Mouse (Mus musculus) gonadal fat pad, adult 2 months (tissue): ENCODE results near the gene Cacna1d. TPM values are rescaled to one million over a fixed set of nuclear protein-coding genes. Genes with fewer than 3 reads are reported as not detected.

Experiments
- DNase-seq: peaks from one replicate; pipeline ENCODE4 v3.0.0-alpha.2; 2012; ENCODE audit warnings: low read depth
- polyA plus RNA-seq: library from polyadenylated mRNA; depleted of rRNA; stranded (reverse); fragments of >200 nt; gene quantifications from 2 replicates; pipeline ENCODE4 v1.2.3, GENCODE M21; 2012

The Cacna1d gene
- polyA plus RNA-seq, 1 experiment: 26.7 TPM

DNA sequence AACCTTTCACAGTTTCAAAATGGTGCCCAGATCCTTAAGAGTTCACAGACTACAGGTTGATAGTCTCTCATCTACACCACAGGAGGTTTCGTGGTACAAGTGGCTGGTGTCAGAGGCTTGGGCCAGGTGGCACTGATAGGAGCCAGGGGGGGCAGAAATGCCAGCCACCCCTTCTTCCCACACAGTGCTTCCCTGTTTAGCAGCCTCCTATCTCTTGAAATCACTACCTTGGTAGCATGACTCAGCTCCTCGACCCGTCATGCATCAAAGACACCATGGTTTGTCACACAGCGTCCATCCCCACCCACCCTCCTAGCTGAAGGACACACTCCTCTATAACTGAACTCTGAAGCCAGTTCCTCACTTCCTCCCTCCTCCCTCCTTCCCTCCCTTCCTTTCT lies 398.8 kb downstream of the Cacna1d start:
- no peak for DNase-seq

DNA sequence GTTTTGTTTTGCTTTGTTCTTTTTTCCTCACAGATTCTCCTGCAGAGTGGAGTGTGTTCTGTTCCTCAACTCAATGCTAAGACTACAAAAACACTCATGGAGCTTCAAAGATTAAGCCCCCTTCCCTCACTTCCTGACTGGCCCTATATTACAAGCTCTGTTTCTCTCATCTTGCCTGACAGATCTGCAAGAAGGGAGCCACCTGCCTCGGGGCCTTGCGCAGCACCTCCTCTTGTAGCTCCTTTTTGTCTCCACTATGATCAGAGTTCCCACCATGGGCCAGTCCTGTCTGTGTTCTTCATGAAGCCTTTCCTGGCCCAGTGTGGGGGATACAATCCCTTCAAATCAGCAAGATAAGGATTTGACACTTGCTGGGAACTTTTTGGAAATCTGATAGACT lies 399.2 kb downstream of the Cacna1d start:
- DNase-seq: no peak

DNA sequence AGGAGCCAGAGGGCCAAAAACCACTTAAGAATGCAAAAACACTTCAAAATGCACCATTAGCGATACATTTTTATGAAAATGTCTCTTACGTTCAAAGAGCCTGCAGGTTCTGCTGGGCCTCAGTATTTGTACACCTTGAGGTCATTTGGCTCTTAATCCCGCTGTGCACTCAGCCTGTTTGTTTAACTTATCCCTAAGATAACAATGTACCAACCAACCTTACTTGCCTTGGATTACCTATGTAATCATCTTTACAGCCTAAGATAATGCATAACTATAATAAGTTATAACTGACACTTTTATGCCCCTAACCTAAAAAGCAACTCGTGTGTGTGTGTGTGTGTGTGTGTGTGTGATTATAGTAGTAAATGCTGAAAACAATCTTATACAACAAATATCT lies 411.5 kb downstream of the Cacna1d start:
- DNase-seq: no peak

DNA sequence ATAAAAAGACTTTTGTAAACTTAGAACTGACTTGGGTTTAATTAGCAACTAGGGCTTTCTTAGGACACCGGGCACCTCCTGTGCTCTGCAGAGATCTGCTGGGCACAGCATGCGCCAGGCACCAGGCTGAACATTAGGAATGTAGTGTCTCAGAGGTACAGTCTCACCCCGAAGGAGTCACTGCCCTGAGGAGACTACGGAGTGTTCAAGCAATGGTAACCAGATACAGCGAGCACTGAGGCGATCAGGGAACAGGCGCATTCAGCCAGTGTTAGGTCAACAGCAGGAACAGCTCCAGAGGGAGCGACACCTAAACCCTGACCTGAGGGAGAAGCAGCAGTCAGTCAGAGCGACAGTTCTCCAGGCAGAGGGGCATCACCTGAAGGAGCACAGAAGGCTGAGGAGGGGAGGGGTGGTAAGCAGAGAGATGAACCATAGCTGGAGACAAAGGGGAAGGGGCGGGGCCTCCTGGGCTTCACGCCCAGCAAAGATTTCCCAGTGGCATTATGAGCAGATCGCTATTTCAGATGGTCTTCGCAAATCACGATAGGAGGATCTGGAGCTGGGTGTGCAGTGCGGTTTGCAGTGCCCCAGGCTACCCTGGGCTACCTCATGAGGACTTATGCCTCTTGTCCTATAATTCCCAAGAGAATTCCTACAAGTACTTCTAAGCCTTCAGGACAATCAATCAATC lies 413.0 kb downstream of the Cacna1d start:
- no peak for DNase-seq

DNA sequence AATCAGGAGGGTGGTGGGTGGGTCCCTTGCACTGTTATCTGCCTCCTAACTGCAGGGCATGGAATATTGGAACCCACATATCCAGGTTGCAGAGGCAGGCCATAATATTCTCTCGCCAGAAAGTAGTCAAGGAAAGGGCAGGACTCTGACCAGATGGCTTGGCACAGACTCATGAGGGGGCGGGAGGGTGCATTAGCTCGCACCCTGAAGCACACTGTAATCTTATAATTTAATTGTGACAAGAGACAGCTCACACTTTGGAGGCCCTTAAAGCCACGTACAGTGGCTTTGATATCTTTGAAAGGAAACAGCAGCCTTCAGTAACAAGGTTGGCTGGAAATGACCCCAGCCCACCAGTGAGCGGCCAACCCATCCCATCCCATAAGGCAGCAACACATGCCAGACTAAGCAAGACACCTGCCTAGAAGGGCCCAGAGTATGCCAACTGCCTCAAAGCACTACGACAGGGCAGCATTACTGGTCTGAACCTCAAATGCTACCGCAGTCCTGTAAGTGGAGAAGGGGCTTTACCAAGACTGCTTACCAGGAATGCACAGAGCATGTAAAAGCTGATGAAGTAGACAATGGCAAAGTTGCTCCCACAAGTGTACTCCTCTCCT lies 415.9 kb downstream of the Cacna1d start:
- no peak for DNase-seq

DNA sequence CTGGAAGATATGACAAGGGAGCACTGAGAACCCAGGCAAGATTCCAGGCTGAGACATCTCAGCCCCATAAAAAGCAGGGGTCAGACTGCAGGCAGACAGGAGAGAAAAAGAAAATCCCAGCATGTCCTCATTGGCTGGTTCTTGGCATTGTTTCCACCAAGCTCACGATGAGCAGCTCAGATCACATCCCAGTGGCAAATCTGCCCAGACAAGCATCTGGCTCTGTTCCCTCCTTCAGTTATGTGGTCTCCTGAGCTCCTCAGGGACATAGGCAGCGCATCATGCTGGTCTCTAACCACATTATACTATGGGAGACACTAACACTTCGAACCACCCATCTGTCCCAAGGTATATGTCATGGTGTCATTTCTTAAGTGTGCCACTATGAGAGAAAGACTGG lies 422.7 kb downstream of the Cacna1d start:
- DNase-seq: no peak

DNA sequence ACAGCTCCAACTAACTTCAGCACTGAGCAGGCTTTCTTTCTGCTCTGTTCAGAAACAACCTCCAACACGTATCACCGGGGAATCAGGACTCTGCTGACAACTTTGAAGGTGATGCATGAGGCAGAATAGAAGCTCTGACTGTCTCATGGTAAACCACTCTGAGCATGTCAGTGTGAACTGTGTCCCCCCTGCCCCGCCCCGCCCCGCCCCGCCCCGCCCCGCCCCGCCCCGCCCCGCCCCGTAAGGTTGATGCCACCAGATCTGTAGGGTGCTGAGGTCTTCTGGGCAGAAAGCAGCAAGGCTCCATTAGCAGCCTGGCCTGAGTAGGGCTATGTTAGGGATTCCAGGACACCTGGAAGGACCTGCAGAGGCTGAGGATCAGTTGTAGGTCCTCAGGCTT lies 424.5 kb downstream of the Cacna1d start:
- DNase-seq: no peak

DNA sequence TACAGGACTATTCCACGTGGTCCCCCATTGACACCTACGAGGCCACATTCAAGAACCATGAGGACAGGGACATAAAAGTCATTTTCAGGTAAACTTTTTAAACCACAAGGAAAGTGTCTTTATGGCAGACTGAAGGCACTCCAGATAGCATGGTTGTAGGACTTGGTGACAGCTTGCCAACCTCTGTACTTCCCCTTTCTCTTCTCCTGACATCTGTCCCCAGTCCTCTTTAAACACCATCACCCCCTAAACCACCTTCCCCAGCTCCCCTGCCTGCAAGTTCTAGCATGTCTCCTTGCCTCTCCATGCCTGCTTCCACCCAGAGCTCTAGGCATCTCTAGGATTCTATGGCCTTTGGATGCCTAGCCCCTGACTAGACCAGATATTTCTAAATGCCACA lies 426.4 kb downstream of the Cacna1d start:
- DNase-seq: no peak

DNA sequence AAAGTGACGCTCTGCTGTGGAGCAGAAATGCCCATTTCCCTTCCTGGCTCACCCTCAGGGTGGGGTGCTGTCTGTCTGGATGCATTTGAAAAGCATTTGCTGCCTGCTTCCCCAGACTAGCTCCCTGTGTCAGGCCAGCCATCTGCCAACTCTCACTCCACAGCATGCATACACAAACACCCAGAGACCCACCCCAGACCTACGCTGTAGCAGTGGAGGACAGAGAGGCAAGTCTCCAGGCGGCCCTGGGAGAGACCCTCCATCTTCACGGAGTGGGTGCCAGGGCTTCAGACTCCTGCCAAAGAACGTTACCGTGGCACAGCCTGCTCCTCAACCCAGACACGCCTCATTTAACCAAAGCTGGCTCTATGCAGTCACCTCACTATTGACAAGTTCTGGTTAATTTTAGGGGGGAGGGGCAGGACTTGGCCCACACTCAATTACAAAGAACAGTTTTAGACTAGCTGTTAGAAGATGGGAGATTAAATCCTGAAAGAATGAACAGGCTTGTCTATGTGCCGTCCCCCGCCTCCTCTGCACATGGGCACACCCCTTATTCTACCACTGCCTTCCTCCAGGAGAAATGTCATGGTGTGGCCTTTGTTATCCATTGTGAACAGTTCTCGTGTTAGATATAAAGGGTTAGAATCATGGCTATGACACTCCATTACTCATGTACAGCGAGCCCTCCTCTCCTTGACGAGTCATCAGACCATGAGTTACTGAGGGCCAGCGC lies 435.1 kb downstream of the Cacna1d start:
- no peak for DNase-seq

DNA sequence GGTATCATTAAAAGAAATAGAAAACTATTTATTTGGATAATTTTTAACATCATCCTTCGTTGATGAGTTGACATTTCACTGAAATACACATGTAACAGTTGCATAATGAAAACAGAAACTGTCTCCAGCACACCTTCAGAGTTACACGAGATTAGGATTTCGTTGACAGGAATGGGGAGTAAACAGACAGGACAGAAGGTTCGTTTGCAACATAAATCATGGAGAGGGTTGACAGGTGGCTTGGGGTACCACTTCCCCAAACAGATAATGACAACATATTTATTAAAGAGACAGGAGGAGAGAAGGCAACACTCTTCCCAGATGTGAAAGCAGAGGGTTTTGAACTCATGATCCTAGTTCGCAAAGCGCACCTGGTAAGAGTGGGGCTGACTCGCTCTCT lies 436.3 kb downstream of the Cacna1d start:
- no peak for DNase-seq

DNA sequence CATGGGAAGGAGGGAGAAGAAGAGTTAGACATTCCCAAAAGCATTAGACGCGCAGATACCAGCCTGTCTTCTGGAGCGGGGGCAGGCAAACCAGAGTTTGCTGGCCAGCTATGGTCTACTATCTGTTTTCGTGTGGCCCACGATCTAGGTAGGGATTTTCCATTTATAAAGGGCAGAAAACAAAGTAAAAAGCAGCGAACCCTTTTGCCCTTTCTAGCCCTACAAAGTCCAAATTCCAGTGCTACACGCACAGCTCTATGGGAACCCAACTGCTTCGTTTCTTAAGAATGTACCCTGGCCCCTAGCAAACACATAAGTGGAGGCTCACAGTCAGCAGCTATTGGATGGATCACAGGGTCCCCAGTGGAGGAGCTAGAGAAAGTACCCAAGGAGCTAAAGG lies 441.0 kb downstream of the Cacna1d start:
- no peak for DNase-seq

DNA sequence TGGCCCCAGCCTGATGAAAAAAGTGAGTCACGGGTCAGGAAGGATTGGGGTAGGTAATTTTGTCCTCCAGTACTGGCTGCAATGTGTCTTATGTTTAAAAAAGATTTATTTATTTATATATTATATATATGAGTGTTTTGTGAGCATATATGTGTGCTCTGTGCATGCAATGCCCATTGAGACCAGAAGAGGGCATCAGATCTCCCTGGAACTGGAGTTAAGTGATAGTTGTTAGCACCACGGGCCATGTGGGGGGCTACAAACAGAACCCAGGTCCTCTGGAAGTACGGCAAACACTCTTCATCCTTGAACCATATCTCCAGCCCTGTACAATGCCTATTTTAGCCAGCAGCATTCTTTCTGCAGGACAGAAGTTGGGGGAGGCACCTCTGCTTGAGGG lies 443.2 kb downstream of the Cacna1d start:
- DNase-seq: no peak

DNA sequence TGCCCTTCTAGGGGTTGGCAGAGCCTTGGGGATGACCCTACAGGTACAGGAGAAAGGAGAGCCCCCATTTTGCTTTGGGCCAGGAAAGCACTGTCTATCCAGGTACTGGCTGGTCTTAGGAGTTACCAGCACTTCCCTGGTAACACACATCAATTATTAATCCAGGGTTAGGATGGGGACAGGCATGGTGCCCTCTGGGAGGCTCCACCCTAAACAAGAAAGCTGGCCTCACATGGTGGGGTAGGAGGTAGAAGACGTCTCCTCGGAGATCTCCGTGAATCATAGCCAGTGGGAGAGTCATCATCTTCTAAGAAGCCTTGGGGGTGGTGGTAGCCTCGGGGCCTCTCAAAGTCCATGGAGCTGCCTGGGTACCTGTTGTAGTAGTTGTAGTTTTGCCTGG lies 444.3 kb downstream of the Cacna1d start:
- DNase-seq: no peak

DNA sequence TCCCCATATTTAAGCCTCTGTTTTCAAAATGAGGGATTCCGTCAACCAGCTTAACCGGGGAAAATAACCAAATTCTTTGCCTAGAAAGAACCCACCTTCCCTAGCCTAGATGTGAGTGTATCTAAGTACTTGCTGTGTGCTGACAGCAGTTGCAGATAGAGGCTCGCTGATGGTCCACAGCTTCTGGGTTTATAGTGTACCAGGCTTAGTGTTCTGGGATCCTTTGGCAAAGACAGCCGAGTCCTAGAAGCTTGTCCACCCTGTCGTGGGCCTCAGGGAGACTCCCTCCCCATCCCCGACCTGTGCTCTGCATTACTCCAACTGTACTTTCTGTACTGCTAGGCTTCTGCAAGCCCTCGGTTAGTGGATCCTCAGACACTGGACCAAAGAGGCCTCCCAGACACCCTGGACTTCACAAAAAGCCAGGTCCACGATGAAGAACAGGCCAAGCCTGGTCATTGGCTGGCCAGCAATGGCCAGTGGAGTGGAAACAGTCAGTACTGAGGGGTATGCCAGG lies 445.5 kb downstream of the Cacna1d start:
- DNase-seq: no peak

DNA sequence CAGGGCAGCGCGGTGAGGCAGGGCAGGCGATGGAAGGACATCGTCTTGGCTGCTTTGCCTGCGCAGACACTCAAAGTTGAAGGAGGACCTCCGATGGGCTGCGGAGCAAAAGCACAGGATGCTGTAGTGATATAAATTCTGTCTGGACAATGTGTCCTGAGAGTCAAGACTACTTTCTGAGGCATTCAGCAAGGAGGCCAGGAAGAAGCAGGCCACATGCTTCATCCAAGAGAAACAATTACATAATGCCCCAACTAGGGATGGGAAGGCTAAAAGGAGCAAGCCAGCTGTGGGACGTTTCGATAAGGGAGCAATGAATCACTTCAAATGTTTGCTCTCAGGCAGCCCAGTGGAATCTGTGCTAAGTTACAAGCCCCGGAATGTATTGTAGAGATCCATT lies 446.0 kb downstream of the Cacna1d start:
- DNase-seq: no peak

DNA sequence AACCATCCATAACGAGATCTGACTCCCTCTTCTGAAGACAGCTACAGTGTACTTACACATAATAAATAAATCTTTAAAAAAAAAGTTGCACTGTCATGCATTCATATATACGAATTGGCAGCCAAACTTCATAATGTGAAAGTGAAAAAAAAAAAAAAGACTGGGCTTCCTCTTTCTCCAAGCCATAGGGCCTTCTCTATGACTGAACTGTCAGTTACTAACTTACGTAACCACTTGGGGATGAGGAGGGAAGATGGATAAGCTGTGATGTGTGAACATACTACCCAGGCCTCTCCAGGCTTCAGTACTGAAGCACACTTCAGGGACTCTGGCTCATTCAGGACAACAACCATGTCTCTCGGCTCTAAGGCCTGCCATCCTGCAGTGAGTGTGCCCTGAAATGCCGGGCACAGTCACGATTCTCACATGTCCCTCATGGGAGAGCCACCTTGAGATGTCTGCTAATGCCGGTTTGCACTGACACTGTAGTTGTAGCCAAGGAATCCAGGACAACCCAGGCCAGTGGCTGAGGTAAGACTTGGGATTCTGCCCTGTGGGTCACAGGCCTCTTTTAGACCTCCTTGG lies 447.8 kb downstream of the Cacna1d start:
- no peak for DNase-seq

DNA sequence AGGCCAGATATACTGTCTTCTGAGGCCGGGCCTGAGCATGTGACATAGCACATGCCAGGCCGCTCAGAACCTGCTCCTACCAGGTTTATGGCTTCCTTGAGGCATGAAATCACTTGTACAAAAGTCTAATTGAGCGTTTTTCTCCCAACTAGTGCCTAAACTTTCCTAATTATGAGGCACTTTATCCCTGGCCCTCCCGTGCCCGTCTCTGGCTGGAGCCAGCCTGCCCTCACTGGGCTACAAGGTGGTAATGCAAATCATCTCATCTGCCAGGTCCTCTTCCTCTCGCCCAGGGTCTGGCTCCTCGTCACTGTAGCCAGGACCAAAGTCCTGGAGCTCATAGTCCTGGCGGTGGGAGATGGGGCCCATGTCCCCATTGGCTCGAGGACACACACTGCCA lies 449.4 kb downstream of the Cacna1d start:
- no peak for DNase-seq

DNA sequence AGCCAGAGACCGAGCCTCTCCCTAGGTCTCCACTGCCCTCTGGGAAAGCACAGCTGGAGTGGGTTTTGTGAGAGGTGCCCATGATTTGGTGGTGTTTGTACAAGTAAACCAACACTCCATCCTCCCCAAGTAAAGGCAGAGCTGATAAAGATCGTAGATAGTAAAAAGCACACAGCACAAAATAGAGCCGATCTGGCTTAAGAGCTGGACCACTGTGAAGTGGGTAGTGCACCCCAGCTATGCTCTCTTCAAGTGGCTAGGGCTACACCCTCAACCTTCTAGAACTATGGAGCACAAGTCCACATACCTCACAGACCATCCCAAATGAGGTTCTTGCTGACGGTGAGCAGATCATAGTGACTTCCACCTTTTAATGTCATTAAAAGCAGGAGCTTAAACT lies 451.8 kb downstream of the Cacna1d start:
- no peak for DNase-seq

DNA sequence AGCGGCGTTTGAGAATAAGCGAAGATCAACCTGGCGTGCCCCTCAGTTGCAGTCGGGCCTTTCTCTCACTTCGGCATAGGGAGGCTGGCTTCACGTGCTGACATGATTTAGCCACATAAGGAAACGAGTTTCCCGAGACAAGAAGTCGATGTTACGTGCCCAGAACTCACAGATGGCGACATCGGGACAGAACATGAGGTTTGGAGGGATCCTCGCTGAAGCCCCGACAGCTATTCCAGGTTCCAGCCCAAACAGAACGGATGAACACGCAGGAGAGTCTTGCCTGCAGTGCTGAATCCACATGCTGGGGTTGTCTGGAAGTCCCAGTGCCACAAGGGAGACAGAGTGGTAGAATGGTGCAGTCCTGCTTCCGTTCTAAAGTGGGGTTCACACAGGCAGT lies 452.8 kb downstream of the Cacna1d start:
- DNase-seq: no peak

DNA sequence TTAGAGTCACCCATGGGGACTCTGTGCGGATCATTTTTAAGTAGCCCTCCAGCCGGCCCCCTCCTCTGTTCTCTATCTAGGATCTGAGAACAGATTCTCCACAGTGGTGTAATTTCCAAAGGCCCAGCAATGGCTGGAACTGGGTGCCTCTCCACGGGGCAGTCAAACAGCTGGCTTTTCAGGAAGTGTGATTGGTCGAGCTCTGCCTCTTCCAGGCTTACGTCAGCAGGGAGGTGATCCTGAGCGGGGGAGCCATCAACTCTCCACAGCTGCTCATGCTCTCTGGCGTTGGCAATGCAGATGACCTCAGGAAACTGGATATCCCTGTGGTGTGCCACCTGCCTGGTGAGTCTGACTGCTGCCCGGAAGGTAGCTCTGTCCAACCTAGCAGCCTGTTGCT lies 457.9 kb downstream of the Cacna1d start:
- DNase-seq: no peak

DNA sequence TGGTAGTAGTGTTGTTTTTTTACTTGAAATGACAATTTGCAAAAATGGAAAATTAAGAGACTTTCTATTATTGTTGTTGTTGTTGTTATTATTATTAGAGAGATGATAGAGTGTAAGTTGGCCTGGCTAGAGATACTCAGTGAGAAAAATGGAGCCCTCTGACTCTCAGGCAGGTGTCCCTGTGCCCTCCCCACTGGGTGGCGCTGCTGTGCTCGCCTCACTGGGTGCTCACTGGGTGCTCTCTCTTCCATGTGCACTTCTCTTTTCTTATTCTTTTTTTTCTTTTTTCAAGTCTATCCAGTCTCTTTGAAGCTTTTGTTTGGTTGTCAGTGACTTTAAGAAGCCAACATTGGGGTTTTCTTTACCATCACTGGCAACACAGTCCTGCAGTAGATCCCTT lies 463.9 kb downstream of the Cacna1d start:
- no peak for DNase-seq

DNA sequence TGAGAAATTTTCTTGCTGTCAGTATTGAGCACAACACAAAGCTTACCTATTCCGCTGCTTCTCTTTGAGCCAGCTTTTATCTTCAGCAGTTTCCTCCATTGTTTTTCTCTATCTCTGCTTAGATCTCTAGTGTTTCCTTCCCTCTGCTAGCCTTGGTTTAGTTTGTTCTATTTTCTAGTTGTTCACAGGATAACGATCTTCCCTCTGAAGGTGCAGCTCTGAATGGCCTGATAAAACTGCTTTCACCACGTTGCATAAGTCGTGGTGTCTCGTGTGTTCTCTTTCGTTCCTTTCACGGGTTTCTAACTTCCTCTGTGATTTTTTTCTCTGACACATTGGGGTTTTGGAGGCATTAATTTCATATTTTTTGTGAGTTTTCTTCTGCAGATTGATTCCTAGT lies 466.9 kb downstream of the Cacna1d start:
- no peak for DNase-seq

DNA sequence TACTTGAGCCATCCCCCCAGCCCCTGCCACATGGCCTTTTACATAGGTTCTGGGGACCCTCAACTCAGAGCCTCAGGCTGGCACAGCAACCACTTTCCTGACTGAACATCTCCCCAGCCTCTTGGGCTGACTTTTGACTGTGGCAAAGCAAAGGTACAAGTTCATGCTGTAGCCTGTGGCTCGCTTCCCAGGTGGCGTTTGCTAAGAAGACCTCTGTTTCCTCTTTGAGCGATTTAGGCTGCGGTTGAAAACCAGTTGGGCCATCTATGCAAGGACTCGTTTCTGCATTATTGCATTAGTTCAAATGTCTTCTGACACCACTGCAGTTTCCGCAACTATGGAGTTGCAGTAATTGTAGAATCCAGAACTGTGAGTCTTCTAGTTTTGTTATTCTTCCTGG lies 468.8 kb downstream of the Cacna1d start:
- no peak for DNase-seq
